In the genomic region with DNA sequence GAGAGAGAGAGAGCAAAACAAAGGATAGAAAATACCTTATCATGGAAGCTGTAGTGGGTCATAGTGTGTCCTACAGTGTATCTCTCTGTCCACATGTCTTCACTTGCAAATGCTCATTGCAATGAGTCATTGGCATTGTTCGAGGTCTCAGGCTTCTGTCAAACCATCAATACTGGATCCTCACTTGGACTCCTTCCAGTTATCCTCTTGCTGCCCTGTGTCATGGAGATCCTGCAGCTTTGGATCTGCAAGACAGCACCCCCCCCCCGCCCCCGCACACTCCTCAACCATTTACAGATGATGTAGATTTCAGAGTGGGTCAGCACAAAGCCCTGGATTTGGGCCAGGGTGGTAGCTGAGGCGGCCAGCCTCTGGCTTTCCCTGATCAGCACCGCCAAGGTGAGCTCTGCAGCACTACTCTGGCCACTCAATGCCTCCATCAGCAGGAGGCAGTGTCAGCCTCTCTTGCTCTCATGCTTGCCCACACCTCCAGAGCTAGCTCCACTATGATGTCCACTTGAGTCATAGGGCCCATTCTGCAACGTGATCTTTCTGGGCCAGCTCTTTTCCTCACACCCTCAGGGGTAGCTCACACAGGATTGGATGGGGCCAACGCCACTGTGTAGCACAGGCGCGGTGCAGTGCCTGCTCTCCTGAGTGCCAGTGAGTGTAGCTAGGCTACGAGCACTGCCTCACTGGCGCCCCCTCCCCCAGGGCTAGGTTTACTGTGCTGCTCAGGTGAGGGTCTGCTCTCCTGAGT, we compare ENCODE assay signal across 8 mouse cellular contexts. TPM values are rescaled to one million over a fixed set of nuclear protein-coding genes. Genes with fewer than 3 reads are reported as not detected.
A peak's percentile ranks its signal among the peaks of the same experiment; 100 is the strongest.
DNase-seq lines count a peak whose midpoint lies in the region; ATAC-seq lines count a peak whose summit lies in the region.

No protein-coding gene starts in this region.

- H3K36me3 ChIP-seq in limb, embryonic 11.5 days (ENCODE audit: control insufficient read depth, insufficient read depth, low read length): no peaks in the 10 kb centered on the region
- H3K36me3 ChIP-seq in limb, embryonic 10.5 days: no peaks in the 10 kb centered on the region
- no peaks in the 10 kb centered on the region for H3K36me3 ChIP-seq in embryonic facial prominence, embryonic 14.5 days (ENCODE audit: control insufficient read depth, insufficient read depth, low read length)
- H3K36me3 ChIP-seq in stomach, embryonic 14.5 days (ENCODE audit: control insufficient read depth, insufficient read depth, low read length): no peaks in the 10 kb centered on the region

- H3K27me3 ChIP-seq in limb, embryonic 11.5 days (ENCODE audit: control insufficient read depth, insufficient read depth, low read length): no peaks in the 10 kb centered on the region
- H3K27me3 ChIP-seq in limb, embryonic 10.5 days (ENCODE audit: low read depth, poor library complexity, severe bottlenecking): no peaks in the 10 kb centered on the region
- no peaks in the 10 kb centered on the region for H3K27me3 ChIP-seq in embryonic facial prominence, embryonic 14.5 days (replicated peaks; ENCODE audit: control insufficient read depth, insufficient read depth, low read length)
- no peaks in the 10 kb centered on the region for H3K27me3 ChIP-seq in stomach, embryonic 14.5 days (ENCODE audit: control insufficient read depth, insufficient read depth, low read length)

- H3K9me3 ChIP-seq in limb, embryonic 11.5 days (ENCODE audit: control insufficient read depth, low read length): no peaks in the 10 kb centered on the region
- no peaks in the 10 kb centered on the region for H3K9me3 ChIP-seq in limb, embryonic 10.5 days (replicated peaks)
- no peaks in the 10 kb centered on the region for H3K9me3 ChIP-seq in embryonic facial prominence, embryonic 14.5 days (ENCODE audit: control insufficient read depth, low read length)
- H3K9me3 ChIP-seq in stomach, embryonic 14.5 days (ENCODE audit: control insufficient read depth, low read depth, low read length): no peaks in the 10 kb centered on the region

- DNase-seq in limb, embryonic 11.5 days (ENCODE audit: low spot score): peak; percentile 27
- no peak for DNase-seq in limb, embryonic 10.5 days (ENCODE audit: low spot score)
- no peak for DNase-seq in embryonic facial prominence, embryonic 14.5 days (ENCODE audit: low spot score)
- DNase-seq in kidney, postnatal 14 days: peak; percentile 8
- no peak for DNase-seq in adrenal gland, postnatal 14 days
- DNase-seq in layer of hippocampus, postnatal 25 days (ENCODE audit: extremely low spot score in 1 of 2, low spot score in 1 of 2): no peak
- no peak for DNase-seq in urinary bladder, postnatal 36 days (ENCODE audit: low spot score in 2 of 2)

- H3K27ac ChIP-seq in limb, embryonic 11.5 days (replicated peaks; ENCODE audit: low read depth, low read length): no peak overlapping the region
- H3K27ac ChIP-seq in limb, embryonic 10.5 days: no peak overlapping the region
- H3K27ac ChIP-seq in embryonic facial prominence, embryonic 14.5 days (replicated peaks; ENCODE audit: low read depth, low read length): no peak overlapping the region
- no peak overlapping the region for H3K27ac ChIP-seq in stomach, embryonic 14.5 days (ENCODE audit: low read length)

- H3K4me3 ChIP-seq in limb, embryonic 11.5 days (ENCODE audit: low read depth, low read length): no peak overlapping the region
- no peak overlapping the region for H3K4me3 ChIP-seq in limb, embryonic 10.5 days
- no peak overlapping the region for H3K4me3 ChIP-seq in embryonic facial prominence, embryonic 14.5 days (ENCODE audit: low read depth, low read length)
- H3K4me3 ChIP-seq in stomach, embryonic 14.5 days (ENCODE audit: low read depth, low read length): no peak overlapping the region

- no peak overlapping the region for H3K4me2 ChIP-seq in limb, embryonic 11.5 days (ENCODE audit: low read depth, severe bottlenecking)
- H3K4me2 ChIP-seq in embryonic facial prominence, embryonic 14.5 days (ENCODE audit: low read depth, low read length): no peak overlapping the region
- H3K4me2 ChIP-seq in stomach, embryonic 14.5 days (replicated peaks; ENCODE audit: low read depth, low read length): no peak overlapping the region

- WGBS in limb, embryonic 11.5 days: 24% methylated on average over 11 of the region's 11 CpGs
- 25% methylated on average over 11 of the region's 11 CpGs for WGBS in limb, embryonic 10.5 days
- WGBS in embryonic facial prominence, embryonic 14.5 days: 14% methylated on average over 11 of the region's 11 CpGs
- 21% methylated on average over 11 of the region's 11 CpGs for WGBS in stomach, embryonic 14.5 days

- no peak overlapping the region for H3K9ac ChIP-seq in limb, embryonic 11.5 days (ENCODE audit: low read length)
- H3K9ac ChIP-seq in embryonic facial prominence, embryonic 14.5 days (ENCODE audit: low read depth, low read length): no peak overlapping the region
- H3K9ac ChIP-seq in stomach, embryonic 14.5 days (replicated peaks; ENCODE audit: low read depth, low read length): no peak overlapping the region

- H3K4me1 ChIP-seq in limb, embryonic 11.5 days (ENCODE audit: control insufficient read depth, insufficient read depth, low read length): no peaks in the 10 kb centered on the region
- peaks cover 17% of the 10 kb centered on the region for H3K4me1 ChIP-seq in limb, embryonic 10.5 days
- peaks cover 5% of the 10 kb centered on the region; the same call in 1 of the 2 replicates for H3K4me1 ChIP-seq in embryonic facial prominence, embryonic 14.5 days (ENCODE audit: control insufficient read depth, insufficient read depth, low read length)
- no peaks in the 10 kb centered on the region for H3K4me1 ChIP-seq in stomach, embryonic 14.5 days (ENCODE audit: control insufficient read depth, insufficient read depth, low read length)

- ATAC-seq in limb, embryonic 11.5 days (ENCODE audit: insufficient number of reproducible peaks, low FRiP score, low TSS enrichment, low read depth): peak; percentile 44; the same call in 1 of the 2 replicates
- ATAC-seq in embryonic facial prominence, embryonic 14.5 days (ENCODE audit: low read depth): peak; percentile 57; the same call in 1 of the 2 replicates
- ATAC-seq in stomach, embryonic 14.5 days (ENCODE audit: insufficient number of reproducible peaks, insufficient read depth, low FRiP score, low read depth): peak; percentile 60; the same call in 1 of the 2 replicates

RNA-seq across cellular contexts. Expression of a gene that starts 2.1 kb away (rescaled TPM):
- 0.20 and 0.28 TPM in 2 replicates for polyA plus RNA-seq in limb, embryonic 11.5 days (2014; fragmentation: Nextera tagmentation; extraction: Ambion mirVana)
- 0.44 and 0.46 TPM in 2 replicates for polyA plus RNA-seq in limb, embryonic 10.5 days (2016; fragmentation: Nextera tagmentation; extraction: Ambion mirVana)
- 0.10 and 0.34 TPM in 2 replicates for polyA plus RNA-seq in embryonic facial prominence, embryonic 14.5 days (2014; fragmentation: Nextera tagmentation; extraction: Ambion mirVana)
- 0.10 and 0.32 TPM in 2 replicates for polyA plus RNA-seq in stomach, embryonic 14.5 days (2014; fragmentation: Nextera tagmentation; extraction: Ambion mirVana)
- total RNA-seq in adrenal gland, postnatal 14 days (2021): not detected in 2 replicates
- total RNA-seq in layer of hippocampus, postnatal 25 days (2021): under 1 TPM; 0.57 to 0.61 TPM

RNA-seq across cellular contexts. Expression of a gene that starts 43.0 kb away (rescaled TPM):
- polyA plus RNA-seq in limb, embryonic 11.5 days (2014; fragmentation: Nextera tagmentation; extraction: Ambion mirVana): 13.4 and 14.8 TPM in 2 replicates
- 8.4 and 11.1 TPM in 2 replicates for polyA plus RNA-seq in limb, embryonic 10.5 days (2016; fragmentation: Nextera tagmentation; extraction: Ambion mirVana)
- polyA plus RNA-seq in embryonic facial prominence, embryonic 14.5 days (2014; fragmentation: Nextera tagmentation; extraction: Ambion mirVana): 13.3 and 13.7 TPM in 2 replicates
- polyA plus RNA-seq in stomach, embryonic 14.5 days (2014; fragmentation: Nextera tagmentation; extraction: Ambion mirVana): 15.5 and 16.5 TPM in 2 replicates
- 34.7 and 36.5 TPM in 2 replicates for total RNA-seq in adrenal gland, postnatal 14 days (2021)
- 10 to 100 TPM; 29.2 to 30.5 TPM for total RNA-seq in layer of hippocampus, postnatal 25 days (2021)

Comparison
In these comparisons a context has a peak if more than half of its experiments do, and no peak if none do; other contexts are left out.
1. DNase-seq: peak in limb, embryonic 11.5 days (single experiment) and kidney, postnatal 14 days (single experiment); none in limb, embryonic 10.5 days (single experiment), embryonic facial prominence, embryonic 14.5 days (single experiment), adrenal gland, postnatal 14 days (single experiment), layer of hippocampus, postnatal 25 days (0 of 2) and urinary bladder, postnatal 36 days (0 of 2).
2. Peak in every context shown above with its lines, with median percentiles within 50 percentile points of each other: ATAC-seq.